Mouse (Mus musculus) gastrocnemius, adult 2 months (tissue): ENCODE data around the gene Gpam. TPM values are rescaled to one million over a fixed set of nuclear protein-coding genes. Genes with fewer than 3 reads are reported as not detected.
"Not testable (repeated sequence)": the region's sequence is repeated elsewhere in the genome, so short reads cannot be mapped to it uniquely, and the experiment has no call there.

Experiments used
- DNase-seq: peaks from one replicate; pipeline ENCODE4 v3.0.0; 2022
- H3K27ac ChIP-seq: fragments of 200-600 bp; 2 replicates; pipeline ENCODE4 v1.8.1; 2022; ENCODE audit warnings: mild to moderate bottlenecking
- H3K4me3 ChIP-seq: fragments of 200-600 bp; 2 replicates; pipeline ENCODE4 v1.8.1; 2022; ENCODE audit warnings: mild to moderate bottlenecking, moderate library complexity
- CTCF ChIP-seq: fragments of 200-600 bp; IDR thresholded peaks from 2 replicates; pipeline ENCODE4 v1.8.1; 2022; ENCODE audit warnings: antibody characterized with exemption, mild to moderate bottlenecking, moderate library complexity
- intact Hi-C: fragments of 180-260 bp; cut with DNase I; formaldehyde crosslinking; loops from one replicate; pipeline ENCODE4 v1.15.1; 2025
- total RNA-seq, 2 experiments: library from RNA; stranded (reverse); gene quantifications; 2 replicates each; pipeline ENCODE4 v1.2.3; 2021

The Gpam gene
- total RNA-seq, 2 experiments from 2014 or later: 69.0 to 124 TPM

GRCm38 (mm10) chr19:55157029-55157428 is 30.0 kb upstream of the Gpam start:
- intact Hi-C loops: no loop called here
- Histone ChIP-seq H3K4me3 (no peak overlapping the region), H3K27ac (no peak overlapping the region)
- TF ChIP-seq CTCF: no peak
- no peak for DNase-seq

DNA sequence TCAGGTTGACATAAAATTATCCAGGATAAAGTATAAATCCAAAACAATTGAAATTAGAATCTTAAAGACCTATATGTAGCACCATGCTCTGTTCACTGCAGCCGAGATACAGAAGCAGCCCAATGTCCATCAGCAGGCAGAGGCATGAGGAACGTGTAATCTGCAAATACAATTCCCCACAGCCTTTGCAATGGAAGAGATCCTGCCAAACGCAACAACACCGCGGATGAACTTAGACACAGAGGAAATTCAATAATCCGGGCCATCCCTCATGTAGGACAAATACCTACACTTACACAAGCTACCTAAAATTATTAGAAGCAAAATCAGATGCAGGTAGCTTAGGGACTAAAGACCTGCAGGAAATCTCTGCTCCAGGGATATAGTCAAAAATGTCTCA is 25.9 kb upstream of the Gpam start:
- Histone ChIP-seq H3K27ac (no peak overlapping the region), H3K4me3 (no peak overlapping the region)
- DNase-seq: no peak
- TF ChIP-seq CTCF: no peak
- intact Hi-C loops: no loop called here

GRCm38 (mm10) chr19:55152274-55152673 is 25.2 kb upstream of the Gpam start:
- H3K27ac ChIP-seq, H3K4me3 ChIP-seq, DNase-seq, intact Hi-C loops: not testable (repeated sequence)

- Histone ChIP-seq H3K4me3 (no peak overlapping the region), H3K27ac (no peak overlapping the region)
- intact Hi-C loops: no loop called here
- TF ChIP-seq CTCF: no peak
- DNase-seq: no peak
These were observed 22.6 kb upstream of the Gpam start for GRCm38 (mm10) chr19:55149646-55150045.

GRCm38 (mm10) chr19:55148109-55148508 is 21.1 kb upstream of the Gpam start:
- no peak for DNase-seq
- Histone ChIP-seq H3K4me3 (no peak overlapping the region), H3K27ac (no peak overlapping the region)
- intact Hi-C loops: no loop called here
- no peak for TF ChIP-seq CTCF

DNA sequence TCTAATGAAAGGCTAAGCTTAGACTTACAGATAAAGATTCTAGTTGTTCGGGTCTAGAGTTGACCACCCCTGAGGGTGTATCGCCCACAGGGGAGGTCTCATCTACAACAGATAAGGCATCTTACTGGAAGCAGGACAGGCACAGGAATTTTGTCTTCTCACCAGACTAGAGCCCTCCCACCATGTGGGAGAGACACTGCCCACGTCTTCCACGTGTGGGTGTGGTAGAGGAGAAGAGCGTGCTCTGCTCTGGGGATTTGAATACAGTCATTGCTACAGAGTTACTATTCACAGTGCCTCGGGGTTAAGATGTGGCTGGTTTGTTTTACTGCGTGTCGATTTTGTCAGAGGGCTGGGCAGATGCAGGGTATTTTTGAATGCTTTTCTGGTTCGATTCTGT is 20.5 kb upstream of the Gpam start:
- intact Hi-C loops: no loop called here
- no peak for DNase-seq

DNA sequence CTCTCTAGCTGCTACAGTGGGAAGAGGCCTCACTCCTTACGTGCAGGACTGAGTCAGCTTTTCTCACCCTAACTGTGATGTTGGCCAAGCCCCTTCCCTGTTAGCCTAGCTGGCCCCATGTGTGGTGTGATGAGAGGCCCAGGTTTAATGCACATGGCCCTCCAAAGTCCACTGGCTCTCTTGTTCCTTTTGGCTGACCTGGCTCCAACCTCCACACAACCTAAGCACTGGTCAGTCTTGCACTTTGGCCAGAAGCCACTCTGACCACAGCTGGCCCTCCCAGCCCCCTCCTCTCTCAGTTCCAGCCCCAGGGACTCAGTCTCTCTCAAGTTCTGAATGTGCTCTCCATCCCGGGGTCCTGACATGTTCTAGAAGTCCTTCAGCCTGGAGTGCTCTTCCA is 18.1 kb upstream of the Gpam start:
- Histone ChIP-seq H3K4me3 (no peak overlapping the region), H3K27ac (no peak overlapping the region)
- no peak for DNase-seq
- no peak for TF ChIP-seq CTCF
- intact Hi-C loops: no loop called here

More for the DNA sequence above, 20.5 kb upstream of the Gpam start:
- no peak for TF ChIP-seq CTCF
- Histone ChIP-seq H3K4me3 (no peak overlapping the region), H3K27ac (no peak overlapping the region)

- intact Hi-C loops: no loop called here
- no peak for DNase-seq
- TF ChIP-seq CTCF: no peak
- H3K4me3 ChIP-seq: no peak overlapping the region
- H3K27ac ChIP-seq: no peak overlapping the region
These were observed 17.7 kb upstream of the Gpam start for GRCm38 (mm10) chr19:55144691-55145090.

DNA sequence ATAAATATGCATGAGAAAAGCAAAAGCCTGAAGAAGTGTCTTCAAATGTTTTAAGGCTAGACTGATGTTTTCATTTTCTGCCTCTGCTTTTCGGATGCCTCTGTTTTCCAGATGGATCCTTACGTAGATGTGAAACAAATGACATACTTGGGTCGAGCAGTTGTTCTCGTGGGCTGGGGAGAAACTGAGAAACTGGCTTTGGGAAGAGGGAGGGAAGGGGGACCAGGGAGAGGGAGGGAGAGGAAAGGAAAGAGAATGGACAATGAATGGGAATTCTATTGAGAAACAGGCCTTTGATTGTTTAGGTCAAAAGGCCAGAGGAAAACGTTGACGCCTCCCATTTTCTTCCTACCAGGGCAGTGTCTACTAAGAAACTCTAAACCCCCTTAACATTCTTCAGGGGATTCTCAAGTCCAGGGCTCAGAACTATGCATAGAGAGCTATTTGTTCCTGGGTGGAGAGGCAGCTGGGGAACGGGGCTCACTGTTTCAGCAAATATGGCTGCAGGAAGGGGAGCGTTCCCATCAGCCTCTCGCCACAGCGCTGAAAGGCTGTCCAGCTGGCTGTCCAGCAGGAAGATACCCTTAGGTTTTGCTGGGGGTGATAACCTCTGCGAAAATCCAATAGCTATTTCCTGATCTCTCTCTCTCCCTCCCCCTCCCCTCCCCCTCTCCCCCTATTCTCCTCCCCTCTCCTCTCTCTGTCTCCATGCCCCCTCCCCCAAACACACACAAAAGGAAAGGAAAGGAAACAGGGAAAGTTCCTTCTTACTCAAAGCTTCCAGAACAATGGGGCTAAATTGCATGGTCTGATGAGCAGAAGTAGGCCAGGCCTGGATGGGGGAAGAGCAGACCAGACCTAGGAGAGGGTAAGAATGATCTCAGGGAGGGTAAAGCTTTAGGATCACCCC is 16.6 kb upstream of the Gpam start:
- no peak overlapping the region for H3K4me3 ChIP-seq
- intact Hi-C loops: no loop called here
- no peak overlapping the region for H3K27ac ChIP-seq
- DNase-seq: no peak
- no peak for TF ChIP-seq CTCF

DNA sequence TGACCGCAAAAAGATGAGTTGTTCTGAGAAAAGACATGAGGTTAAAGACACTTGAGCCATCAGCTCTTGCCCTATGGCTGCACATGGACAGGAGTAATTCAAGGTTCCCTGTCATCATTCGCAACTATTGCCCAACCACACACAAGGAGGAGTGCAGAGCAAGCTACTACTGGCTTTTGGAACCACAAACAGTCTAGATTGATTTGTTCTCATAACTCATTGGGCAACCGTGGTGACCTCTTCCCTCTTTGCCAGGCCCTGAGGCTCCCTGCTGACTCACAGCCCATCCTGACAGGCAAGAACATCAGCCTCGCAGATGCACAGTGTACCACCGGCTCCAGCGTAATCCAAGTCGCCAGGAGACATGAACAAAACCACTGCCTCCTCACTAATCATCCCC is 12.3 kb upstream of the Gpam start:
- DNase-seq: no peak
- Histone ChIP-seq H3K27ac (no peak overlapping the region), H3K4me3 (no peak overlapping the region)
- no peak for TF ChIP-seq CTCF
- intact Hi-C loops: no loop called here

DNA sequence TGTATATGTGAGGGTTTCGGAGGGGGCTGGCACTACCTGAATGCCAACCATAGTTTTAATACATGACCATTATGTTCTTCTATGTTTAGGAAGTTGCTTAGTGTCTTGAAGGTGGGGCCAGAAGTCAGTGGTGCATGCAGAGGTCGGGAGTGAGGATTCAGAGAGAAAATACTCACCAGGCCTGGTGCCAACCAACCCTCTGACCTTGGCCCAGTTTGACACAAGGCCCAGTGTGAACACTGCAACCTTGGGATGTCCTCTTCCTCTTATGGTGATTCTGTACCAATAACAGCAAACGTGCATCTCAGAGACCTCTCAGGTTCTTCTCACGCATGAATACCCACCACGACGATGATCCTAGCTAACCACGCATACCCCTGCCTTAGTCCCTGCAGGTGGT is 11.5 kb upstream of the Gpam start:
- DNase-seq: no peak
- TF ChIP-seq CTCF: no peak
- intact Hi-C loops: no loop called here
- H3K27ac ChIP-seq: no peak overlapping the region
- H3K4me3 ChIP-seq: no peak overlapping the region

- DNase-seq: no peak
- no peak for TF ChIP-seq CTCF
- H3K4me3 ChIP-seq: no peak overlapping the region
- intact Hi-C loops: no loop called here
- H3K27ac ChIP-seq: no peak overlapping the region
These were observed 10.8 kb upstream of the Gpam start for GRCm38 (mm10) chr19:55137884-55138283.

GRCm38 (mm10) chr19:55136693-55137427 is 9.8 kb upstream of the Gpam start:
- Histone ChIP-seq H3K27ac (no peak overlapping the region), H3K4me3 (no peak overlapping the region)
- no peak for TF ChIP-seq CTCF
- intact Hi-C loops: no loop called here
- peak; percentile 53 for DNase-seq
